Mouse (Mus musculus): ENCODE measurements around the gene Mgea5. TPM values are rescaled to one million over a fixed set of nuclear protein-coding genes. Genes with fewer than 3 reads are reported as not detected.

The Mgea5 gene
- 100 to 1,000 TPM; 157 to 177 TPM for total RNA-seq (2023)

DNA sequence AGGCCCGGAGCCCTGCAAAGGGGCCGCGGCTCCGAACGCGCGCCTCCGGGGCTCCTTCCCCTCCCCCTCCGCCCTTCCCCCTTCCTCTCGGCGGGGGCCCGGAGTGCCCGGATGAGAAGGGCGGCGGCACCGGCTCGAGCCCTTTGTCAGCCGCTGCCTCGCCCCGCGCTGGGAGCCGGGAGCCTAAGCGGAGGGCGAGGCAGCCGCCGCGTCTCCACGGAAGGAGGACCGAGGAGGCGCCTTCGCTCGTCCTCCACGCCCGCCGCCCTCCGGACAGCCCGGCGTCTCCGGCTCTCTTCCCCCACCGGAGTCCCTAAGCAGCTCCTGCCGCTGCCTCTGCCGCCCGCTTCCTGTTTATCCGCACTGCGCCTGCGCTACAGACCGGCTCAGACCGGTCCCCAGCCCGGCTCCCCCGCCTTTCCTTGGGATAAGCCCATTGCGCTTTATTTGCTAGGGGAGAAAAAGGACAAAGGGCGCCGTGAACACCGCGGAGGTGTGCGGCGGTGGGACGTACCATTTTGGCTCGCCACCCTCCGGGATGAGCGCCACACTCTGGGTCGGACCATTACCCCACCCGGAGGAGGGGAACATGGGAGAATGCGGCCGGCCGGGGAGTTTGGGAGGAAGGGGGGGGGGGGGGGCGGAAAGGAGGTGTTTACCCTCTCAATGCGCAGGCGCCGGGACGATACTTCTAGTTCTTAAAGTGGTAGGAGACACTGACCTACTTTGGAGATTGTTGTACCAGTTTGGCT is at the start of gene Mgea5:
TSS of gene Mgea5 (minus strand) at position 657 of the 752 bp plus-strand sequence.

DNA sequence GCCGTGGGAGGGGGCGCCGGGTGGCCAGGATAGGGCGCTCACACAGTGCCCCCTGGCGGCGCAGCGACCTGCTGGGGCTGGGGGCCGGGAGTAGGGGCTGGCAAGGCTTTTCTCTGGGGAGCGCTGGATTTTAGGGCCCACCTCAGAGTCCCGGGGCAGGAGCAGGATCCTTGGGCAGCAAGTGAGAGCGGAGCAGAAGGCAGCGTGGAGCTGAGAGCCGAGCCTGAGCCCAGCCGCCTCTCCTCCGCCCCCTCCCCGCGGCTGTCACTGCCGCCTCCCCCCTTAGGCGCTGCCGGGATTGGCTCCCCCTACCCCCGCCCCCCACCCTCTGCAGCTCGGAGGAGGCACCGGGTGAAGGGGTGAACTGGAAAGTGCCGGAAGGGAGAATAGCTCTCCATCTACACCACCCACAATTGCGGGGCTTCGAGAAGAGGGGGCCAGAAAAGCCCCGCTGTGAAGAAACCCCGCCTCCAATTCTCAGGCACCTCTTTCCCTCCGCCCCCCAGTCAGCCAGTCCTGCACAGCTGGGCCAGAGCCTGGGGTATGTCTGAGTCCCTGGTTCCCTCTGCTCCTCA is 32.3 kb upstream of the Mgea5 start, which contains the start of gene Kcnip2:
TSS of gene Kcnip2 (minus strand) at position 231 of the 575 bp plus-strand sequence.

DNA sequence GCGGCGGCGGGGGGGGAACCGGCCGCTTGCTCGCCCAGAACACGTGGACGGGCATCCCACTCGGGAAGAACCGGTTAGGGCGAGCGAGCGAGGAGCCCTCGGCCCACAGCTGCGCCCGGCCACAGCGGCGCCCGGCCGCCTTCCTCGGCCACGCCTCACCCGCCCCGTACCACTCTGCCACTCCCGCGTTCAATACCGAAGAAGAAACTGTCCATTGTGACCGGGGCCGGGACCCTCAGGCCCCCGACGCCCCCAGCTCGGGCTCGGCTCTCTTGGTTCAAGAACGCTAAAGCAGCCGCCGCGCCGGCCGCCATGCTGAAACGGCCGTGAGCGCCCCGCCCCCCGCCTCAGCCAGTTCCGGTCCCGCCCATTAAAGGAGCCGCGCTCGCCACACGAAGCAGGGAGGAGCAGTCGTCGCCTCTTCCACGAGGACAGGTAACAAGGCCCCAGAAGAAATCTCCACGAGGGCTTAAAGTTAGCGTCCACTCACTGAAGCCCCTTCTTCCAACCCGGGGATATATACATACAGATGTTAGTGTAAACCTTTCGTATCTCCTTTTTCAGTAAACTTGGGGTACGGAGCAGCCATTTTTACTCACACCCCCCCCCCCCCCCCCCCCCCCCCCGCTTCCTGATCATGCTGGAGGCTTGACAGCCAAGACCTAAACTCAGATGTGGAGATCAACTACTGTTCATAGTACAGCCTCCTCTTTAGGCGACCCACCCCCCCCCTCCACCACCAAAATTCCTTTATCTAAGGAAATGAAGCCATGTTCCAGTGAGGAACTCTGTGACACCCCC is 34.2 kb downstream of the Mgea5 start, which contains the start of gene Npm3:
TSS of gene Npm3 (minus strand) at position 349 of the 801 bp plus-strand sequence.

DNA sequence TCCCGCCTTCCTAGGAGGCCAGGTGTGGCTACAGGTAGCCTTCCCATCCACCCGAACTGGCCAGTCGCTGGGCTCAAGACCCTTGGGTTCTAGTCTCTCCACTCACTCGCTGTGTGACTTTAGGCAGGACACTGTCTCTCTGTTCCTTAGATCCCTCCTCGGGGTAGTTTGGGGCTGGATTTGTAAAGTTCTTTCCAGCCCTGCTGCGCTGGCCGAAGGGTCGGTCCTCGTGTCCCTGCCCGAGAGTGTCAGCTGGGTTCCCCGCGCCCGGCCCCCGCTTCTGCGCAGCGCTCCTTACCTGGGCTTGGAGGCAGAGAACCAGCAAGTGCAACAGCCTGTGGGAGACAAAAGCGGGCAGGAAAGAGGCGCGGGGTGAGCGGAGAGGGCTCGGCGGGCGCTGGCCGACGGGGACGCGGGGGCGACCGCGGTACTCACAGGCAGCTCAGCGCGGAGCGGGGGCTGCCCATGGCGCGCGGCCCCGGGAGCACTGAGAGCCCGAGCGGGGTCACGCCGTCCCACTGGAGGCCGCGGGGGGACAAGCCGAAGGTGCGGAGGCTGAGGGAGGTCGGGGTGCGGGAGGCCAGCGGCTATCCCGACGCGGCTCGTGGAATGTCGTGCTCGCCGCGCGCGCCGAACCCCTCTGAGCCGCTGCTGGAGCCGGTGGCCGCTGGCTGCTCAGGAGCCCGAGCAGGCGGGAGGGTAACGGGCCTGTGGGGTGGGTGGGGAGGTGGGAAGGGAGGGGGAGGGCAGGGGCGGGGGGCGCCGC is 41.2 kb downstream of the Mgea5 start, which contains the start of gene Fgf8:
TSS of gene Fgf8 (minus strand) at position 698 of the 766 bp plus-strand sequence.

Other genes with a start within 250 kb of the Mgea5 start
- gene Poll, start 223.3 kb downstream of the Mgea5 start, total RNA-seq (2023): 1 to 10 TPM; 6.1 to 7.5 TPM
- 10 to 100 TPM in 1 of 2 experiments, 1 to 10 TPM in 1; 5.7 to 10.9 TPM for gene Gm17018, start 223.2 kb downstream of the Mgea5 start, total RNA-seq (2023)
- 10 to 100 TPM; 38.4 to 39.0 TPM for gene Fbxw4, start 123.5 kb downstream of the Mgea5 start, total RNA-seq (2023)
- gene Fgf8, start 40.9 kb downstream of the Mgea5 start, total RNA-seq (2023): not detected
- gene Npm3, start 34.2 kb downstream of the Mgea5 start, total RNA-seq (2023): 10 to 100 TPM; 21.7 to 24.5 TPM
- gene Kcnip2, start 32.2 kb upstream of the Mgea5 start, total RNA-seq (2023): under 1 TPM; 0.44 to 0.66 TPM
- gene Armh3, start 214.7 kb upstream of the Mgea5 start, total RNA-seq (2023): 10 to 100 TPM; 11.7 to 13.3 TPM
- gene Hps6, start 219.7 kb upstream of the Mgea5 start, total RNA-seq (2023): 1 to 10 TPM; 5.6 to 8.0 TPM

Measured in neutrophil, adult 83 days (primary cell).